Mouse (Mus musculus) left cerebral cortex, postnatal 4 days (tissue): Measurements from ENCODE around the gene Gm10842. TPM values are rescaled to one million over a fixed set of nuclear protein-coding genes. Genes with fewer than 3 reads are reported as not detected.
A peak's percentile ranks its signal among the peaks of the same experiment; 100 is the strongest.
"Not testable (repeated sequence)": the region's sequence is repeated elsewhere in the genome, so short reads cannot be mapped to it uniquely, and the experiment has no call there.

ENCODE experiments used
- DNase-seq: peaks from one replicate; pipeline ENCODE4 v3.0.0-alpha.2; 2022
- intact Hi-C: fragments of 180-260 bp; cut with DNase I; formaldehyde crosslinking; loops from one replicate; pipeline ENCODE4 v1.15.1; 2025
- total RNA-seq, 2 experiments: library from RNA; stranded (reverse); gene quantifications; 2 replicates each; pipeline ENCODE4 v1.2.3; 2021

The Gm10842 gene
- total RNA-seq = not detected

- intact Hi-C loops = no loop called here
Measured at GRCm38 (mm10) chr11:105146593-105146992, at the start of gene Gm10842. TSS of gene Gm10842 (plus strand) at chr11:105146893.

GRCm38 (mm10) chr11:105112448-105112847 lies 34.2 kb upstream of the Gm10842 start:
- DNase-seq, intact Hi-C loops: not testable (repeated sequence)

More at GRCm38 (mm10) chr11:105146593-105146992, at the start of gene Gm10842:
- DNase-seq = no peak

- intact Hi-C loops = no loop called here
Measured at GRCm38 (mm10) chr11:105117814-105118213, 28.9 kb upstream of the Gm10842 start.

GRCm38 (mm10) chr11:105120551-105121061 lies 26.1 kb upstream of the Gm10842 start:
- no peak for DNase-seq
- intact Hi-C loops = loop anchor here (5.0 kb wide), 2 partner anchors 348 to 528 kb away; no protein-coding TSS in a partner anchor

More at GRCm38 (mm10) chr11:105117814-105118213, 28.9 kb upstream of the Gm10842 start:
- no peak for DNase-seq

GRCm38 (mm10) chr11:105121792-105122191 lies 24.9 kb upstream of the Gm10842 start:
- intact Hi-C loops = loop anchor here (5.0 kb wide), 2 partner anchors 349 to 529 kb away; no protein-coding TSS in a partner anchor

GRCm38 (mm10) chr11:105123986-105124385 lies 22.7 kb upstream of the Gm10842 start:
- intact Hi-C loops = loop anchor here (5.0 kb wide), 2 partner anchors 352 to 532 kb away; no protein-coding TSS in a partner anchor
- peak; percentile 62 for DNase-seq

More at GRCm38 (mm10) chr11:105121792-105122191, 24.9 kb upstream of the Gm10842 start:
- DNase-seq = not testable (repeated sequence)

GRCm38 (mm10) chr11:105125735-105126519 lies 20.8 kb upstream of the Gm10842 start, which contains the start of gene Mettl2:
TSS of gene Mettl2 (plus strand) at chr11:105126425.
- intact Hi-C loops = no loop called here

GRCm38 (mm10) chr11:105126520-105127029 lies 20.1 kb upstream of the Gm10842 start:
- DNase-seq = no peak
- intact Hi-C loops = no loop called here

More at GRCm38 (mm10) chr11:105125735-105126519, 20.8 kb upstream of the Gm10842 start, which contains the start of gene Mettl2:
- peak; percentile 89 for DNase-seq

- DNase-seq = no peak
- intact Hi-C loops = loop anchor here (10.0 kb wide), 1 partner anchor 611 kb away; no protein-coding TSS in a partner anchor
Measured at GRCm38 (mm10) chr11:105135692-105136091, 11.0 kb upstream of the Gm10842 start.

GRCm38 (mm10) chr11:105137255-105137654 lies 9.4 kb upstream of the Gm10842 start:
- not testable (repeated sequence) for DNase-seq
- intact Hi-C loops = loop anchor here (10.0 kb wide), 1 partner anchor 612 kb away; no protein-coding TSS in a partner anchor

GRCm38 (mm10) chr11:105140512-105140911 lies 6.2 kb upstream of the Gm10842 start:
- DNase-seq, intact Hi-C loops: not testable (repeated sequence)

GRCm38 (mm10) chr11:105141115-105141514 lies 5.6 kb upstream of the Gm10842 start:
- intact Hi-C loops = no loop called here

GRCm38 (mm10) chr11:105143564-105143963 lies 3.1 kb upstream of the Gm10842 start:
- no peak for DNase-seq
- intact Hi-C loops = no loop called here

More at GRCm38 (mm10) chr11:105141115-105141514, 5.6 kb upstream of the Gm10842 start:
- no peak for DNase-seq

GRCm38 (mm10) chr11:105144084-105144483 lies 2.6 kb upstream of the Gm10842 start:
- DNase-seq = no peak
- intact Hi-C loops = no loop called here

GRCm38 (mm10) chr11:105144508-105145210 lies 2.0 kb upstream of the Gm10842 start:
- intact Hi-C loops = no loop called here
- no peak for DNase-seq

GRCm38 (mm10) chr11:105145211-105145610 lies 1.5 kb upstream of the Gm10842 start:
- intact Hi-C loops = no loop called here
- no peak for DNase-seq

GRCm38 (mm10) chr11:105149353-105149752 lies 2.7 kb downstream of the Gm10842 start:
- intact Hi-C loops = no loop called here
- no peak for DNase-seq

- DNase-seq = no peak
- intact Hi-C loops = no loop called here
Measured at GRCm38 (mm10) chr11:105149766-105150165, 3.1 kb downstream of the Gm10842 start.

GRCm38 (mm10) chr11:105150691-105151090 lies 4.0 kb downstream of the Gm10842 start:
- intact Hi-C loops = no loop called here
- no peak for DNase-seq

GRCm38 (mm10) chr11:105151226-105152016 lies 4.7 kb downstream of the Gm10842 start:
- intact Hi-C loops = no loop called here
- DNase-seq = no peak
